Mouse (Mus musculus) heart, embryonic 10.5 days (tissue): ENCODE measurements around the gene Cfap97d1. TPM values are rescaled to one million over a fixed set of nuclear protein-coding genes. Genes with fewer than 3 reads are reported as not detected.

Source experiments
- DNase-seq: peaks from one replicate; pipeline ENCODE4 v3.0.0-alpha.2; 2017; ENCODE audit warnings: low spot score
- H3K27ac ChIP-seq: fragments of 300-500 bp; sonication (generic); 2 replicates; pipeline ENCODE4 v1.5.1; 2016; ENCODE audit warnings: mild to moderate bottlenecking
- H3K27me3 ChIP-seq: fragments of 300-500 bp; sonication (generic); 2 replicates; pipeline ENCODE4 v1.6.1; 2016; ENCODE audit warnings: mild to moderate bottlenecking; ENCODE audit not compliant: poor library complexity, insufficient read depth, severe bottlenecking
- H3K36me3 ChIP-seq: fragments of 300-500 bp; sonication (generic); 2 replicates; pipeline ENCODE4 v1.6.1; 2016; ENCODE audit warnings: mild to moderate bottlenecking, moderate library complexity
- H3K4me1 ChIP-seq: fragments of 300-500 bp; sonication (generic); 2 replicates; pipeline ENCODE4 v1.6.1; 2016; ENCODE audit warnings: mild to moderate bottlenecking
- H3K4me3 ChIP-seq: fragments of 300-500 bp; sonication (generic); 2 replicates; pipeline ENCODE4 v1.5.1; 2016; ENCODE audit warnings: mild to moderate bottlenecking, moderate library complexity
- H3K9me3 ChIP-seq: fragments of 300-500 bp; sonication (generic); 2 replicates; pipeline ENCODE4 v1.6.1; 2016; ENCODE audit warnings: mild to moderate bottlenecking, moderate library complexity
- WGBS: fragments of 180-500 bp; shearing (Covaris S2); methylation state at CpG from one replicate; pipeline ENCODE4 v1.1.7; 2016; 5-methylcytosine and 5-hydroxymethylcytosine counted together
- polyA plus RNA-seq: library from polyadenylated mRNA; unstranded; fragments of >200 nt; fragmentation: Nextera tagmentation; extraction: Ambion mirVana; gene quantifications from 2 replicates; pipeline ENCODE4 v1.2.1, GENCODE M21; 2016

Gene Cfap97d1
- polyA plus RNA-seq, 1 experiment from 2014 or later = not detected

DNA sequence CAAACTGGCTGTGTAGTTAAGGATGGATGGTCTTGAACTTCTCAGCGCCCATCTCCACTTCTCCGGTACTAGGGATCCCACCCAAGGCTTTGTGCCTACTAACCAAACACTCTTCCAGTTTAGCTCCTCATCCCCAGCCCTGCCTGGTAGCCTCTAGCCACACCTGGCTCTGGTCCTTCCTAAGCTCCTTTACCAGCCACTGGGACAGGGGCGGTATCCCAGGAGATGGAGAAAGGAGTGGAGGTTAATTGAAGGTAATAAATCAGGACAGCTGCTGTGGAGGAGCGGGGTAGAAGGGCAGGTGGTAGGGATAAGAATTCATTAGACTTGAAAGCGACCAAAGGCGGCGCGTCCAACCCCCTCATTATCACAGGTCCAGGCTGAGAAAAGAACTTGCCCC lies 19.4 kb upstream of the Cfap97d1 start:
- Histone ChIP-seq H3K4me1 (peaks cover 55% of the 10 kb centered on the region), H3K4me3 (peak overlapping the region; percentile 71), H3K36me3 (no peaks in the 10 kb centered on the region), H3K9me3 (no peaks in the 10 kb centered on the region), H3K27me3 (peaks cover 85% of the 10 kb centered on the region), H3K27ac (peak overlapping the region; percentile 88)
- no peak for DNase-seq
- under 1% methylated on average over 8 of the region's 8 CpGs for WGBS

DNA sequence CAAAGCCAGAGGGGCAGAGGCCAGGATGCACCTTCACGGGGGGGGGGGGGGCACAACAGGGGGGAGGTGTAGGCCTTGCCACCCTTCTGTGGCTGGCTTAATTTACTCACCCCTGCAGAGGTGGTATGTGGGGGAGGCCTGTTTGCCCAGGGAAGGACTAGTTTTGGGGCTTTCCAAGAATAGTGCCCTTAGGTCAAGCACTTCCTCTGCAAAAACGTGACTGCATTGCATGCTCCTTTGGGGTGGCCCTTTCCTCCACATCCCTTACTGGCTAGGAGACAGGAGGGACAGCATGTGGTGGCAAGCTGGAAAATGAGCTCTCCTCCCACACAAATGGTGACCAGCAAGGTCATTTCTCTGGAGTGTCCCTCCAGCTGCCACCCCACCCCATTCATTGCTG lies 18.5 kb upstream of the Cfap97d1 start:
- WGBS = 19% methylated on average over 2 of the region's 2 CpGs
- H3K36me3 ChIP-seq = no peaks in the 10 kb centered on the region
- H3K9me3 ChIP-seq = no peaks in the 10 kb centered on the region
- peaks cover 80% of the 10 kb centered on the region for H3K27me3 ChIP-seq
- DNase-seq = no peak
- peaks cover 55% of the 10 kb centered on the region for H3K4me1 ChIP-seq
- no peak overlapping the region; the same call in 1 of the 2 replicates for H3K27ac ChIP-seq
- H3K4me3 ChIP-seq = peak overlapping the region; percentile 29; the same call in 1 of the 2 replicates

DNA sequence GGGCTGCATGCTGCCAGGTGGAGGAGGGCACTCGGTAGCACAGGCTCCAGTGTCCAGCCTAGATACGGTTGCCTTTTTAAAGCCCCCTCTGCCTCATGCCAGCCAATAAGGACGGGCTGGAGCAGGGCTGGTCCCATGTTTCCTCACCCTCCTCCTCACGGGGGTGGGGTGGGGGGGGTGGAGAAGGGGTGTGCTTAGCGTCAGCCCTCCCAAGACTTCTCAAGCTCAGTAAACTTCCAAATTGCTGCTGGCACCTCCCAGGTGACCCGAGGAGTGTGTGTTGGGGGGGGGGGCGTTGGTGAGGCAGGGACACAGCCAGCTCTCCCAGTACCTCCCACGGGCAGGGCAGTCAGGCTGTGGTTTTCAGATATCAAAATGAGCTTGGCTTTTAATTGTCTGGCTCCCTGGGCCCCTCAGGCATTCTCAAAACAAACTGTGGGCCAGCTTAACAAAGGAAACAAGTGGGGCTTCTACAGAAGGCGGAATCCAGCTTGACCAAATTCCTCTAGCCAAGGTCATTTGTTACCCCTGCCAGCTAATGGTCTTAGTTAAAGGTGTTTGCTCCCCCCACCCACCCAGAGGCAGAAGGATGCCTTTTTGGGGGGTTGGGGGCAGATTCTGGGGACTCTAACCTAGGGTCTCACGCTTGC lies 17.0 kb upstream of the Cfap97d1 start, which contains the start of gene Sost:
Gene Sost (minus strand): TSS at position 51 of the 650 bp plus-strand sequence.
- no peak for DNase-seq
- H3K4me3 ChIP-seq = peak within 1 kb of the TSS; percentile 29
- 21% methylated on average over 10 of the region's 10 CpGs for WGBS
- peaks cover 55% of the 10 kb centered on the region for H3K4me1 ChIP-seq
- H3K9me3 ChIP-seq = no peaks in the 10 kb centered on the region
- no peaks in the 10 kb centered on the region for H3K36me3 ChIP-seq
- peaks cover 65% of the 10 kb centered on the region for H3K27me3 ChIP-seq
- peak within 1 kb of the TSS; percentile 71 for H3K27ac ChIP-seq

DNA sequence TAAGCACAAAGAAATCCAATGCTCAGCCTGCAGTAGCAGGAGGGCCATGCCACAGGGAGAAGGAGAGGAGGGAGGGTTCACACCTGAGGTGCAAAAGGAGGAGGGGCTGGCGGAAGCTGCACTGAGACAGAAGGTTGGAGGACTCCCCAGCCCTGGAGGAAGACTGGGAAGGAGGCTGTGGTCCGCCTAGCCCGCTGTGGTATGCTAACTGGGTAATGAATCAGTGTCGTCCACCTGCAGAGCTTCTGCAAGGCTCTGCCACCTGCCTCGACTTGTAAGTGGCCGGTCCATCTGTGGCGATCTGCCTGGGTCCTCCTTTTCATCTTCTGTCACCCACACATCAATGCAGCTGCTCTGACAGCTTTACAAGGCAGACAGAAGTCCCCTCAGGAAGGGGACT lies 15.8 kb upstream of the Cfap97d1 start:
- Histone ChIP-seq H3K27ac (peak overlapping the region; percentile 69), H3K36me3 (peaks cover 9% of the 10 kb centered on the region), H3K4me1 (peaks cover 50% of the 10 kb centered on the region), H3K4me3 (peak overlapping the region; percentile 6; the same call in 1 of the 2 replicates), H3K27me3 (peaks cover 53% of the 10 kb centered on the region), H3K9me3 (no peaks in the 10 kb centered on the region)
- DNase-seq = no peak
- WGBS = 7% methylated on average over 7 of the region's 7 CpGs

DNA sequence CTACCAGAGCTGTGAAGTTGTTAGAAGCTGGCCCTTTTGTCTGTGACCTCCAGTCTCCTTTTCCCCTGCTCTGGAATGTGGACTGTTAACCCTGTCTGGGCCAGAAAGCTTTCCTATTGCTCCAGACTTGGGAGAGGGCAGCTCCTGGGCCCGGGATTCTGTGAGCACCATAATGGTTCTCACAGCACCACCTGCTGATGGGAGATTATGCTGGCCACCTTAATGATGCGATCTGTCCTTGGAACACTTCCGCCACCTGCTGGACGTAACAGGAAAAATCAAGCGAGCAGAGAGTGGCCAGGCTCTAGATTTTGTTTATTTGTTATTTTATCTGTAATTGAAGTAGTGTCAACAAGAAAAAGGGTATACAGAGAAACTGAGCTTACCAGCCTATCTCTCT lies 15.3 kb upstream of the Cfap97d1 start:
- Histone ChIP-seq H3K4me1 (peaks cover 45% of the 10 kb centered on the region), H3K36me3 (peaks cover 13% of the 10 kb centered on the region), H3K27me3 (peaks cover 48% of the 10 kb centered on the region), H3K4me3 (peak overlapping the region; percentile 6; the same call in 1 of the 2 replicates), H3K9me3 (no peaks in the 10 kb centered on the region), H3K27ac (peak overlapping the region; percentile 69; the same call in 1 of the 2 replicates)
- peak; percentile 91 for DNase-seq
- WGBS = under 1% methylated on average over 5 of the region's 5 CpGs

DNA sequence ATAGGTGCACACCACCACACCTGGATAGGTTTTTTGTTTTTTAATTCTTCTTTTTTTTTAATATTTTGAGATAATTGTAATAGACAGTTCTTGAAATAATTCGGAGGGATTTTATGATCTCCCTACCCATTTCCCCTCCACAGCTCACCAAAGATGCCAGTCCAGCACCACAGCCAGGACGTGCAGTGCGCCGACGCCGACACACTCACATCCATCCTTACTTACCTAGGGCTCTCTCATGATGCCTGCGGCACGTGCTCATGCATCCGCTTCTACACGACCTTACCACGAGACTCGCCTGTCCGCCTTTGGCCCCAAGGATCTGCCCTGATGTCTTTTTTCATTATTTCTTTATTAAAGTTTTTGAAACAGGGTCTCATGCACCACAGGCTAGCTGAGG lies 14.2 kb upstream of the Cfap97d1 start:
- Histone ChIP-seq H3K4me3 (no peak overlapping the region), H3K27ac (no peak overlapping the region), H3K9me3 (no peaks in the 10 kb centered on the region), H3K4me1 (peaks cover 38% of the 10 kb centered on the region), H3K36me3 (peaks cover 23% of the 10 kb centered on the region), H3K27me3 (peaks cover 38% of the 10 kb centered on the region)
- no peak for DNase-seq
- 76% methylated on average over 13 of the region's 13 CpGs for WGBS

DNA sequence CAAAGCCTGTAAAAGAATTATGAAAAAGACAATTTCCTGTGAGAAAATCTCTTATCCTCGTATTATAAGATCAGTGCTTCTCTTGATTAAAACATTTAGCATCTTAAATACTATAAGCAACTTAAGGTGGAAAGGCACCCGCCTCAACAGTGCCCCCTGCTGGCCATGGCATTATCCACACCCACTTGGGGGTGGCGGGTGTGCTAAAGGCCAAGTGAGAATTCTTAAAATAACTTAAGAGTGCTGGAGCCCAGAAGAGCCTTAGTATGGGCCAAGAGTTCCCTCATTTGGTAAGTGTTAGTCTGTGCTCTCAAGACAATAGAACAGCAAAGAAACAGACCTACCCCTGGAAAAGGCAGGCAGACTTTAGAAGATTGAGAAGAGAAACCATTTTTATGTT lies 12.7 kb upstream of the Cfap97d1 start:
- Histone ChIP-seq H3K4me3 (no peak overlapping the region), H3K9me3 (no peaks in the 10 kb centered on the region), H3K27ac (no peak overlapping the region), H3K27me3 (peaks cover 22% of the 10 kb centered on the region), H3K4me1 (peaks cover 25% of the 10 kb centered on the region), H3K36me3 (peaks cover 30% of the 10 kb centered on the region)
- no peak for DNase-seq
- WGBS = 32% methylated on average over 3 of the region's 3 CpGs

DNA sequence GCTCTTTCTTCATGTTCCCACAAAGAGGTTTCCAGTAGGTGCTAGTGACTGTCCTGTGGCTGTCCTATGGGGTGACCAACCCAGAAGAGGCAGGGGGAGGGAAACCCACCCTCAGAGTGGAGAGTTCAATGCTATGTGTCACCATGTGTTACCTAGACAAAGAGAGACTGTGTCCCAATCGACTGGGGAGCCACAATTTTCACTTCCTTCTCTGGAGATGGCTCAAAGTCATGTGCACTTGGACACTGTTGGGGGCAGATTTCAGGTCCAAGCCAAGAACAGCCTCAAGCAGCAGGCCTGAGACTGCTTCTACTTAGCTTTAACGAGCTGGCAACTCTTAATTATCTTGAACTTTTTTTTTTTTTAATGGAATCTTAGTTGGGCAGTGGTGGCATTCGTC lies 12.0 kb upstream of the Cfap97d1 start:
- Histone ChIP-seq H3K36me3 (peaks cover 37% of the 10 kb centered on the region), H3K27me3 (peaks cover 15% of the 10 kb centered on the region), H3K27ac (no peak overlapping the region), H3K9me3 (no peaks in the 10 kb centered on the region), H3K4me1 (peaks cover 18% of the 10 kb centered on the region), H3K4me3 (no peak overlapping the region)
- WGBS = 73% methylated on average over 3 of the region's 3 CpGs
- no peak for DNase-seq

DNA sequence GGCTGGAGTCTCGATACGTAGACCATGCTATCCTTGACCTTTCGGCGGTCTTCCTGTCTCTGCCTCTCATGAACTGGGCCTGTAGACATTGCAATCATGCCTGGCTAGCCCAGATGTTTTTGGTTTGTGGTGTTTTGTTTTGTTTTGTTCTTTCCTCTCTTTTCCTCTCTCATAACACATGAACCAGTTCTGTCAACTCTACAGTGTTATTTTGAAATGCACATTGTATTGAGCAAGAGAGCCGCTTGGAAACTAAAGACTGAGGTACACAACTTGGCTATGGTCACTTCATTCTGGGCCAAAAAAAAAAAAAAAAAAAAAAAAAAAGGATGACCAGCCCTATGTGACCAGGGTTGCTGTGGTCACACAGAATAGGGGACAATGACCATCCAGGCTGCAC lies 11.4 kb upstream of the Cfap97d1 start:
- peaks cover 17% of the 10 kb centered on the region for H3K4me1 ChIP-seq
- H3K9me3 ChIP-seq = no peaks in the 10 kb centered on the region
- H3K27ac ChIP-seq = no peak overlapping the region
- H3K4me3 ChIP-seq = no peak overlapping the region
- 92% methylated on average over 5 of the region's 5 CpGs for WGBS
- no peak for DNase-seq
- H3K36me3 ChIP-seq = peaks cover 43% of the 10 kb centered on the region
- peaks cover 9% of the 10 kb centered on the region for H3K27me3 ChIP-seq

DNA sequence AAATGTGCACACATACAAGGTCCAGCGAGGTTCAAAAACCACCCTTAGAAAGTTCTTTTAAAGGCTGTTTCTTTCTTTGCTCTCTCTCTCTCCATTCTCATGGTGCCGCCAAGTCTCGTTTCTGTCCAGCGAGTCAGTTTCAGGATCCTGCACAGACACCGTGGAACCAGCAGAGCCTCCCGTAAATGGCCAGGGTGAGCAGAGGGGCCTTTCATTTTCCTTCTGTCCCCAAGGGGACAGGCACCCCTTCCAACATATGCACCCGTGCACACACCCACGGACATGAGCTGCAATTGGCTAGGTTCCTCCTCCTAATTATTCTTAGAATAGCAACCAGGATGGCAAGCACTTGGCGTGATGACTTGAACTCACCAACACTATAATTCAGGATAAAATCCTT lies 10.6 kb upstream of the Cfap97d1 start:
- Histone ChIP-seq H3K9me3 (no peaks in the 10 kb centered on the region), H3K4me3 (no peak overlapping the region), H3K27ac (no peak overlapping the region), H3K36me3 (peaks cover 51% of the 10 kb centered on the region), H3K4me1 (peaks cover 19% of the 10 kb centered on the region), H3K27me3 (0 out of 2 replicates have a peak, but pooled peaks cover under 1% of the 10 kb centered on the region)
- no peak for DNase-seq
- 79% methylated on average over 9 of the region's 9 CpGs for WGBS

DNA sequence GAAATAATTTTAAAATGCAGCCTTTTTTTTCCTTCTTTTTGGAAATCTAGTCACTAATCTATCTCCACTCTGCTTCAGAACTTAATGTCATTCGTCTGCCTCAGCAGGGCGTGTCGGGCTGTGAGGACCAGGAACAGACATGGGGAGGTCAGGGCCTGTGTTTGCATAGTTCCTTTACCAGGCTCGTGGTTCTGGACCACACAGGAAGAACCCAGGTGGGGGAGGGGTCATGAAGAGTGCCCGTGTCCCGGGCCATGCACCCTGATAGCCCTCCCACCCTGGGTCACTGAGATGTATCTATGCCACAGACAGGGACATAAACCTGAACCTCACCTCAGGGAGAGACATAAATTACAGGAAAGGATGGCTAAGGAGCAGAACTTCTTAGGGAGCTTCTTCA lies 9.9 kb upstream of the Cfap97d1 start:
- 63% methylated on average over 6 of the region's 6 CpGs for whole genome bisulfite sequencing
- DNase-seq = no peak
- H3K27ac ChIP-seq = no peak overlapping the region
- peaks cover 57% of the 10 kb centered on the region for H3K36me3 ChIP-seq
- H3K4me3 ChIP-seq = no peak overlapping the region
- no peaks in the 10 kb centered on the region for H3K27me3 ChIP-seq
- peaks cover 17% of the 10 kb centered on the region for H3K4me1 ChIP-seq
- no peaks in the 10 kb centered on the region for H3K9me3 ChIP-seq

DNA sequence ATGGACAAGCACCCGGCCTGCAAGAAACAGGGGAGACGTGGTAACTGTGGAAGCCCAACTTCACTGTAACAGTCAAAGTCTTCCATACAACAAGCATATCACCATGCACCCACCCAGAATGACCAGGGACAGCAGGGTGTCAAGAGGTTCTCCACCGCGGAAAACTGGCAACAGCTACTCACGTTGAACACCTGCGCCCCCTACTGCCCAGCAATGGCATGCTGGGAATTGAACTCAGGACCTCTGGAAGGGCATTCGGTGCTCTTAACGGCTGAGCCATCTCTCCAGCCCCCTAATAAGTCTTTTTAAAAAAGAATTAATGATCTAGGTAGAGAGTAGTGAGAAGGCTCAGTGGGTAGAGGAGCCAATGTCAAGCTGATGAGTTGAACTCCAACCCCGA lies 9.2 kb upstream of the Cfap97d1 start:
- WGBS = 47% methylated on average over 9 of the region's 9 CpGs
- H3K36me3 ChIP-seq = peaks cover 65% of the 10 kb centered on the region
- peaks cover 17% of the 10 kb centered on the region for H3K4me1 ChIP-seq
- H3K9me3 ChIP-seq = no peaks in the 10 kb centered on the region
- no peak overlapping the region for H3K27ac ChIP-seq
- H3K27me3 ChIP-seq = no peaks in the 10 kb centered on the region
- H3K4me3 ChIP-seq = no peak overlapping the region
- DNase-seq = no peak

DNA sequence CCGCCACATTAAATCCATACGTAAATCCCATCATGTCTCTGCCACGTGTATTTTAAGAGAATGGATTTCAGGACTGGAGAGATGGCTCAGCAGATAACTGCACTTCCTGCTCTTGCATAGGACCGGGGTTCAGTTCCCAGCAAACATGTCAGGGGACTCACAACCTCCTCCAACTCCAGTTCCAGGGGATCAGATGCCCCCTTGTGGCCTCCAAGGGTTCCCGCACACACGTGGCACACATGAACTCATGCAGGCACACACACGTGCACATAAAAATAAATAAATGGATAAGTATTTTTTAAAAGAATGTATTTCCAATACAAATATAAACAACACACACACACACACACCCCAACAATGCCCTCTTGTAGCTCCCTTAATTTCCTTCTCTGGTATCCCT lies 7.1 kb upstream of the Cfap97d1 start:
- no peaks in the 10 kb centered on the region for H3K9me3 ChIP-seq
- H3K27ac ChIP-seq = no peak overlapping the region
- no peak for DNase-seq
- no peak overlapping the region for H3K4me3 ChIP-seq
- peaks cover 85% of the 10 kb centered on the region for H3K36me3 ChIP-seq
- 95% methylated on average over 7 of the region's 7 CpGs for WGBS
- peaks cover 24% of the 10 kb centered on the region for H3K4me1 ChIP-seq
- no peaks in the 10 kb centered on the region for H3K27me3 ChIP-seq

DNA sequence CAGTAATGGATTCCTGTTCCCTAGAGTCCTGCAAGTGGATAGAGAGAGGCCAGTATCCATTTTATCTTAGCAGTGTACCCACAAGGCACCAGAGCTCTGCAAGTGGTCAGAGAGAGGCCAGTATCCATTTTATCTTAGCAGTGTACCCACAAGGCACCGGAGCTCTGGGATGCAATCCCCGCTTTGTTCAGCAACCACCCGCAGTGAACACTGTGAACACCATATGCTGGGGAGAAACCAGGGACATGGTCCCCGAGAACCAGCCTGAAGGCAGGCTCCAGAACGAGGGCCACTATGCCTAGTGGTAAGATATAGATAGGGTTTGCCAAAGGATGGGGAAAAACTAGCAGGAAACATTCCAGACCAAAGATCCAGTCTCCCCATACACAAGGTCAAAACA lies 4.9 kb upstream of the Cfap97d1 start:
- Histone ChIP-seq H3K36me3 (peaks cover 69% of the 10 kb centered on the region), H3K4me1 (peaks cover 42% of the 10 kb centered on the region), H3K4me3 (no peak overlapping the region), H3K9me3 (no peaks in the 10 kb centered on the region), H3K27ac (no peak overlapping the region), H3K27me3 (no peaks in the 10 kb centered on the region)
- WGBS = 81% methylated on average over 5 of the region's 5 CpGs
- no peak for DNase-seq
